Mouse (Mus musculus): ENCODE measurements around the gene Megf8.
A peak's percentile ranks its signal among the peaks of the same experiment; 100 is the strongest.

The Megf8 gene

GRCm38 (mm10) chr7:25341000-25341784, 24.2 kb downstream of the Megf8 start:
- no peak for DNase-seq

GRCm38 (mm10) chr7:25348861-25349260, 31.9 kb downstream of the Megf8 start:
- no peak for DNase-seq

- DNase-seq = no peak
Observed at GRCm38 (mm10) chr7:25358721-25359206, 41.8 kb downstream of the Megf8 start.

- DNase-seq = peak; percentile 77 to 81
Observed at GRCm38 (mm10) chr7:25363151-25363550, 46.2 kb downstream of the Megf8 start.

GRCm38 (mm10) chr7:25363632-25364031, 46.7 kb downstream of the Megf8 start:
- DNase-seq = no peak

GRCm38 (mm10) chr7:25365937-25366625, 49.1 kb downstream of the Megf8 start:
- no peak for DNase-seq

- DNase-seq = peak in 1 of 2 experiments; percentile 36
Observed at GRCm38 (mm10) chr7:25367632-25368293, 50.8 kb downstream of the Megf8 start.

GRCm38 (mm10) chr7:25368333-25368732, 51.4 kb downstream of the Megf8 start:
- peak; percentile 49 to 59 for DNase-seq

GRCm38 (mm10) chr7:25369058-25369749, 52.2 kb downstream of the Megf8 start, which contains the start of gene Cnfn:
TSS of gene Cnfn (minus strand) at chr7:25369724.
- DNase-seq = peak in 1 of 2 experiments; percentile 52

GRCm38 (mm10) chr7:25372441-25372840, 55.5 kb downstream of the Megf8 start:
- DNase-seq = no peak

GRCm38 (mm10) chr7:25376556-25376955, 59.6 kb downstream of the Megf8 start:
- peak; percentile 92 to 98 for DNase-seq

- DNase-seq = no peak
Observed at GRCm38 (mm10) chr7:25377100-25377700, 60.2 kb downstream of the Megf8 start.

- DNase-seq = no peak
Observed at GRCm38 (mm10) chr7:25378181-25379100, 61.5 kb downstream of the Megf8 start.

- peak in 1 of 2 experiments; percentile 48 for DNase-seq
Observed at GRCm38 (mm10) chr7:25379551-25380351, 62.8 kb downstream of the Megf8 start.

- DNase-seq = no peak
Observed at GRCm38 (mm10) chr7:25380392-25381283, 63.7 kb downstream of the Megf8 start.

- no peak for DNase-seq
Observed at GRCm38 (mm10) chr7:25381284-25381680, 64.3 kb downstream of the Megf8 start.

- no peak for DNase-seq
Observed at GRCm38 (mm10) chr7:25382541-25382940, 65.6 kb downstream of the Megf8 start.

- no peak for DNase-seq
Observed at GRCm38 (mm10) chr7:25383385-25383784, 66.4 kb downstream of the Megf8 start.

GRCm38 (mm10) chr7:25383891-25384290, 66.9 kb downstream of the Megf8 start:
- no peak for DNase-seq
